Mouse (Mus musculus): ENCODE data around the gene Kcnj1. TPM values are rescaled to one million over a fixed set of nuclear protein-coding genes. Genes with fewer than 3 reads are reported as not detected.

Kcnj1 gene
- polyA plus RNA-seq, 2 experiments = not detected

- Histone ChIP-seq H3K4me1 (ENCODE audit: control insufficient read depth, insufficient read depth, low read length) (peaks cover 21% of the 10 kb centered on the region), H3K9me3 (ENCODE audit: control insufficient read depth, low read length) (no peaks in the 10 kb centered on the region), H3K27me3 (ENCODE audit: control insufficient read depth, insufficient read depth, low read length) (no peaks in the 10 kb centered on the region), H3K9ac (ENCODE audit: low read depth, low read length, severe bottlenecking) (no peak overlapping the region), H3K4me2 (replicated peaks; ENCODE audit: low read depth, low read length, severe bottlenecking) (no peak overlapping the region), H3K4me3 (replicated peaks; ENCODE audit: low read length) (no peak overlapping the region), H3K27ac (replicated peaks; ENCODE audit: low read depth, low read length) (no peak overlapping the region), H3K36me3 (ENCODE audit: control insufficient read depth, insufficient read depth, low read length) (peaks cover 19% of the 10 kb centered on the region)
- 43% methylated on average over 3 of the region's 3 CpGs for WGBS
- no peak for TF ChIP-seq POLR2A (IDR thresholded peaks at IDR 0.05; ENCODE audit: borderline replicate concordance, extremely low read depth, insufficient read depth, insufficient read length)
- DNase-seq (ENCODE audit: low spot score) = no peak
- ATAC-seq (ENCODE audit: low FRiP score, low read depth) = no peak
Measured at GRCm38 (mm10) chr9:32445789-32446188, 73.5 kb downstream of the Kcnj1 start.

- Histone ChIP-seq H3K4me1 (ENCODE audit: control insufficient read depth, insufficient read depth, low read length) (peaks cover 13% of the 10 kb centered on the region), H3K9ac (ENCODE audit: low read depth, low read length, severe bottlenecking) (no peak overlapping the region), H3K9me3 (ENCODE audit: control insufficient read depth, low read length) (no peaks in the 10 kb centered on the region), H3K36me3 (ENCODE audit: control insufficient read depth, insufficient read depth, low read length) (peaks cover 34% of the 10 kb centered on the region), H3K4me2 (replicated peaks; ENCODE audit: low read depth, low read length, severe bottlenecking) (no peak overlapping the region), H3K4me3 (replicated peaks; ENCODE audit: low read length) (no peak overlapping the region), H3K27me3 (ENCODE audit: control insufficient read depth, insufficient read depth, low read length) (no peaks in the 10 kb centered on the region), H3K27ac (replicated peaks; ENCODE audit: low read depth, low read length) (no peak overlapping the region)
- no peak for TF ChIP-seq POLR2A (IDR thresholded peaks at IDR 0.05; ENCODE audit: borderline replicate concordance, extremely low read depth, insufficient read depth, insufficient read length)
- DNase-seq (ENCODE audit: low spot score) = no peak
- WGBS = 86% methylated on average over 5 of the region's 5 CpGs
- no peak for ATAC-seq (ENCODE audit: low FRiP score, low read depth)
Measured at GRCm38 (mm10) chr9:32448766-32449165, 76.5 kb downstream of the Kcnj1 start.

Other genes starting within 250 kb of the Kcnj1 start
- gene Kcnj5, start 28.1 kb upstream of the Kcnj1 start, polyA plus RNA-seq (2012; rRNA removed) = 0.04 and 0.06 TPM in 2 replicates
- not detected in 2 replicates for gene Kcnj5, start 28.1 kb upstream of the Kcnj1 start, polyA plus RNA-seq (2014; fragmentation: Nextera tagmentation; extraction: Ambion mirVana)
- gene Fli1, start 170.4 kb downstream of the Kcnj1 start, polyA plus RNA-seq (2012; rRNA removed) = 10.1 and 11.5 TPM in 2 replicates
- gene Fli1, start 170.4 kb downstream of the Kcnj1 start, polyA plus RNA-seq (2014; fragmentation: Nextera tagmentation; extraction: Ambion mirVana) = 22.2 and 25.7 TPM in 2 replicates

All from limb, embryonic 14.5 days (tissue).